Mouse (Mus musculus) kidney, adult 18-20 months (tissue): ENCODE measurements around the gene Gm17949.

Source experiments
- DNase-seq: peaks from one replicate; pipeline ENCODE4 v3.0.0; 2021

Gm17949 gene

DNA sequence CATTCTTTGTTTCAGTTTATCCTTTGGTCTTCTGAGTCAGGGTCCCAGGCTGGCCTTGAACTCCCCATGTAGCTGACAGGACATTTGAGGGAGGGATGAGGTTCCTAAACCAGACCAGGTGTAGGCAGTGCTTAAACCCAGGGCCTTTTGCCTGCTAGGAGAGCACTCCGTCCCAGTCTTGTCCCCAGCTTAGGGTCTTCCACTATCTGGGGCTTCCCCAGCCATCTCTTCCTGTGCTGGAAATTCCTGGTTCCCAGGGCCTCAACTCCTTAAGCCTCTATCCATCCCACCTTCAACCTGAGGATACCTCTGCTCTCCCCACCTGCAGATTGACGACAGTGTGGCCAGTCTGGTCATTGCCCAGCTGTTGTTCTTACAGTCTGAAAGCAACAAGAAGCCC, 20.3 kb upstream of the Gm17949 start:
- DNase-seq = no peak

DNA sequence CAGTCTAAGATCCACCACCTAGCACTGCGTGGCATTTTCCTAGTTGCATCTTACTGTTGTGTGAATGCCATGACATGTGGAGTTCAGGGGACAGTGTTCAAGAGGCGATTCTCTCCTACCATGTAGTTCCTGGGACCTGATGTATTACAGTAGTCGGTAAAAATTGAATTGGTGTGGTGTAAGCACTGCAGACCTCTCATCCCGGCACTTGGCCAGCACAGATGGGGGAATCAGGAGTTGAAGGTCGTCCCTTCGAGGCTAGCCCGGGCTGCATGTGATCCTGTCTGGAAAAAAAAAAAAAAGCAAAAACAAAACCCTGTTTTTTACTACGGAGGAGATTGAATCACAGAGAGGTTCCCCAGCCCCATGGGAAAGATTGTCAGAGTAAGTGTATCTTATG, 16.2 kb upstream of the Gm17949 start:
- DNase-seq = no peak

DNA sequence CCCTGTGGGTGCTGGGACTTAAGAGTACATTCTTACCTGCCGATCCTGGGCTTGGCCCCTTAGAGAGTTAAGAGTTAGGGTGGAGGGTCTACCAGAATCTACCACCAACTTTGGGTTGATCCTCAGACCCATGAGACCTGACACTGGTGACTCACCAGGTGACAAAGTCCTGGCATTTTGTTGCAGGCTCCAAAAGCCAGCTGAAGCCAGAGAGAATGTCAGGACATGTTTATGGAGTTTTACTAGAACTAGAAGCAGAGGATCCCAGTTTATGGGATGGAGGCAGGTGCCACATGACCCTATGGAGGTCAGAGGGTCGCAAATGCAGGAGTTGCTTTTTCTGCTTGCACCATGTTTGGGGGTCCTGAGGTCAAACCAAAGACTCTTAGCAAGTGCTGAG, 14.8 kb upstream of the Gm17949 start:
- DNase-seq = no peak

DNA sequence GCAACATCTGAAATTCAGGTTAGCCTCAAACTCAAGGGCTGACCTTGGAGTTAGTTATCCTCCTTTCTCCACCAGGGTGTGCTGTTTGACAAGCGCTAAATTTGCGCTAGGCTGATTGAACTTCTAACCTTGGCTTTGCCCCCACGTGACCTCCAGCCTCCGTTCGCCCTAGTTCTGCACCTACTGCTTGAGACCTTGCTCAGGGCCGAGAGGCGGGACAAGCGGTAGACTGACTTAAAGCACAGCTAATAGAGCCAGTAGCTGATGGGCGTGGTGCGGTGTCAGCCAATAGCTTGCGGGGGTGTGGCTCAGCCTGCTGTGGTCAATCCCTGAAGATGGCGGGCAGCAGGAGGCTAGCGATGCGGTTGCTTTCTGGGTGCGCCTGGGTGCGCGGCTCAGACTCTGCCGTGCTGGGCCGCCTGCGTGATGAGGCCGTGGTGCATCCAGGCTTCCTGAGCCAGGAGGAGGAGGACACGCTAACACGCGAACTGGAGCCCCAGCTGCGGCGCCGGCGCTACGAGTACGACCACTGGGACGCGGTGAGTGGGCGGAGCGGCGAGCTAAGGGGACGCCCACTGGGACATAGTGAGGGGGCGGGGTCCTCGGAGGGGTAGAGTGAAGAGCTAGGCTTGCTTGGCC, 14.1 kb upstream of the Gm17949 start, which contains the start of gene Alkbh7:
Gene Alkbh7 (plus strand): TSS at position 311 of the 639 bp plus-strand sequence.
- peak; percentile 96 for DNase-seq

DNA sequence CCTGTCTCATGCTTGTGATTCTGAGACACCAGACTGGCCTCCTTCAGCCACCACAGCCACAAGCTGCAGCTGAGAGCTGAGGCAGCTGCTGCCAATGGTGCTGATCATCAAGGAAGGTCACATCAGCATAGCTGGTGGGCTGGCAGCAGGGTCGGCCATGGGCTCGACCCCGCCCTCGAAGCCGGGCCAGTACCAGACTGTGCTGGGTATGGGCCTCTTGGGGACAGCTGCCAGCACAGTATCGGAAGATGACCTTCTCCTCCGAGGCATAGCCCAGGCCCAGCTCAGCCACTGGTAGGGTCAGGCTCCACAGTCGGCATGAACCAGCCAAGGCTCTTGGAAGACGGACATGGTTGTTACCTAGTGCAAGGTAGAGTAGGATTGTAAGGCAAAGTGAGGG, 11.9 kb upstream of the Gm17949 start:
- DNase-seq = no peak

DNA sequence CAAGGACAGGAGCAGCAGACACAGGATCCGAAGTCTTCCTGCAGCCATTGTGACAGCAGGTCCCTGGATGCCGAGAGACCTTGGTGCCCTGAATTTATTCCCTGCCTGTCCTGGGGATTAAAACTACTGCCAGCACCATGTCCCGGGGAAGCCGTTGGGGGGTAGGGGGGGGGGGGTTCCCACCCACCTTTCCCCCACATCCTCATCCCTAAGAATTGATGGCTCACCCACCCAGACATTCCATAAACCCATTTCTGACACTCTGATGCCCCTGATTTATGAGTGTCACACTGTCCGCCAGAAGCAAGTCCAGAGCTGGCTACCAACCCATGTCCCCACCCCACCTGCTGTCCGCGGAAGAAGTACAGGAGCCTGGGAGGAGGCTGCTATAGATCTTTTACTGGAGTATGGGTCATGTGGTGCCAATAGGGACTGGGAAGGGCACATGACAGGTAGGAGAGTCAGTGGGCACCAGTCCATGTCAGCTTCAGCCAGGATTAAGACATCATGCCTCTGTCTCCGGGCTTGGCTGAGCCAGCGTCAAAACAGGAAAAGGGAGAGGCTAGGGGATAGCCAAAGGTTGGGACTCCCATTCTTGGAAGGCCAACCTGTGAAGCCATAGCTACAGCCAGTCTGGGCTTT, 11.2 kb upstream of the Gm17949 start, which contains the start of gene Pspn:
Gene Pspn (minus strand): TSS at position 51 of the 642 bp plus-strand sequence.
- DNase-seq = no peak

DNA sequence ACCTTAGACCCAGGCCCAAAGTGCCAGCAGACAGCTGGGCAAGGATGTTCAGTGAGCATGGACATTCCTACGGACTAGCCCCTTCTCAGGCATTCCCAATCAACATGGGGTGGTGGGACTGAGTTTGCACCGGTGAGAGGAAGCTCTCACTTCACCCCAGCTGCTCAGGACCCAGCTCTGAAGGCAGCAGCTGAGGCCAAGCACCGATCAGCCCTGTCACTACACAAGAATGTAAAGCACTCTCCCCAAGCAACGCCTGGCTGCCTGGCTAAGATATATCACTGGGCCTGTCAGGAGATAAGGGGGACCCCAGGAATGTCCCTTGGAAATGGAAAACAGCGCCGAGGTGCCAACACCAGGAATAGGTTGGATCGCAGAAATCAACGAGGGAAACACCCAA, 10.0 kb upstream of the Gm17949 start:
- DNase-seq = no peak

DNA sequence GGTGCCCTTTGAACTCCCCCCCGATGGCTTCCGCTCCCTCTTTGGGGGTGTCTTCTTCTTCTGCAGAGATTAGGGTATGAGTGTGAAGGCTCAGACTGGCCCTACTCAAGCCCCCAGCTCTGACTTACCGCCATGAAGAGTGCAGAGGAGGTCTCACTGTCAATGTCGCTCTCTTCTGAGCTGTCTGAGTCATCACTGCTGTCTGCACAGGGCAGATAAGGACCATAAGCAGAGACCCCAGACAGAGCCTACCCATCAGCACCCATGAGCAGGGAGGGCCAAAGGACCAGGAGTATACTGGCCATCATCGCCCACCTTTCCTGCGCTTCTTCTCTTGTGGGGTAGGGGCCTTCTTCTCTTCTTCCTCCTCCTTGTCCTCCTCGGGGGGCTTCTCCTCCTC, 7.3 kb upstream of the Gm17949 start:
- DNase-seq = no peak

DNA sequence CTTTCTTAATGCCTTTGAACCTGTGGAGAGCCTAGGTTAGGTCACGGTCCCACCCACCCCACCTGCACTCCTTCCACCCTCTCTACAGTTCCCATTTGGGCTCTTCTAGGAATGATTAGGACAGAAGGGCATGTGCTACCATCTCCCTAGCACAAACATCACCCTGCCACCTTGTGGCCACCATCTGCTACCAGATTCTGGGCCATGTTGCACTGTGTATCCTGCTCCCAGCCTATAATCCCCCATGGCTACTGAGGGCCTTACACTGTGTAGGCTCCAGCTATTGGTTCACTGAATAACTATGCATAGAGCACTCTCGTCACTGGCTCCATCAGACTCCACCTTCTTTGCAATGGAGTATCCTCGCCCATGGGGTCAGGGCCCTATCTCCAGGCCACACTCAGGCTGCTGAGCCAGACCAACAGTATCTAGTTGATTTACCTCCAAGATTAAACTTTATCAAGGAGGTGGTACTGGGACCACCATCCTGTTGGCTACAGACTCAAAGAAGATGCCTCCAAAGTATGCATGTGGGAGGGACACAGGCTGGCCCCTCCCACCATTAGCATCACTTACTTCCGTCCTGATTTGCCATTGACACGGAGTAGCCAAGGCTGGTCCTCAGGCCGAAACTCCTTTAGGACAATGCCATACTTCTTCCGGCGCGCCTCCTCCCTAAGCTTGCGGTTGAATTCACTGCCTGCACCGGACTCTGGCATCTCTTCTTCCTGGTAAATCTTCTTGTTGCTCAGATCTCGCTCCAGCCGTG, 3.9 kb upstream of the Gm17949 start:
- DNase-seq = no peak

DNA sequence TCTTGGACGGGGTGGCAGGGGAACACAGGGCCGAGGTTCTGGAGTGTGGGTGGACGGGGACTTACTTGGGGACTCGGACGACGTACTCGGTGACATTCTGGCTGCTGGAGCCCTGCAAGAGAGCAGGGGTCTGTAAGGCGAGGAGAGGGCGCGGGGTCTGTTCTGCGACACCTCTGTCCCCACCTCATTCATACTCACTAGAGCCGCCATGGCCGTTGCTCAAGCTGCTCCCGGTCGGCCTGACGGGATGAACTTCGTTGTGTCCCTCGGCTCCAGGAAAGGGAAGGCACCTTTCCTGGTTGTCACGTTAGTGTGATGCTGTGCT, 396 bp upstream of the Gm17949 start:
- DNase-seq = no peak

DNA sequence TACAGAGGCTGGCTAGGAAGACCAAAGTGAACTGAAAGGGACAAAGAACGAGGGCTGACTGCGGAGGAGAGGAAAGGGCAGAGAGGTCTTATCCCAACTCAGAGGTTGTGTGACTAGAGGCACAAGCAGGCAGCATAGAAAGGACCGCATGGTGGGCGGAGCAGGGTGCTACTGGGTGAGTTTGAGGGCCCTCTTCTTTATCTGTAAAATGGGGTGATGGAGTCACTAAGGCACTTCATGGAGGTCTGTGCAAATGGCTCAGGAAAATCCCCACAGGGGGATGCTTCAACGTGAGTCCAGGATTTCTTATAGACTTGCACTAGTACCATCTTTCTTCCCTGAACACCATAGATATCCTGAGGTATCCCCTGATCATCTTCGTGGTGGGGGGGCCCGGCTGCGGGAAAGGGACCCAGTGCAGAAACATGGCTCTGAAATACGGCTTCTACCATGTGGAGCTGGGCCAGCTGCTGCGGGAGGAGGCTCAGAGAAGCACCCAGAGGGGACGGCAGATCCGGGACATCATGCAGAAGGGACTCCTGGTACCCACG, 1.1 kb downstream of the Gm17949 start:
- DNase-seq = no peak

DNA sequence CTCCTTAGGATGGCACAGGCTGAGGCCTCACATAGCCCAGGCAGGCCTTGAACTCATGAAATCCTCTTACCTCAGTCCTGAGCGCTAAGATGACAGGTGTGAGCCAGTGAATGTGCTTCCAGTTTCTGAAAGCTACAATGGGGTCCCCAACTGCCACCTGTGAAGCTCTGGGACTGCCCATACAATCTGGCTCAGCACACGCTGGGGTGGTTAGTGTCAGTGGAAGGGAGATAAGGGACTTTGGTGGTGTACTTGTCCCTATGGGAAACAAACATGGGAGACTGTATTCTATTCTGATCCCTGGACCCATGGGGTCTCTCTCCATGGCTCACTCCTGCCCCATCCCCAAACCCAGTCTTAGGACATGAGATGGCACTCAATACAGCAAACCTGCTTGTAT, 8.4 kb downstream of the Gm17949 start:
- no peak for DNase-seq

DNA sequence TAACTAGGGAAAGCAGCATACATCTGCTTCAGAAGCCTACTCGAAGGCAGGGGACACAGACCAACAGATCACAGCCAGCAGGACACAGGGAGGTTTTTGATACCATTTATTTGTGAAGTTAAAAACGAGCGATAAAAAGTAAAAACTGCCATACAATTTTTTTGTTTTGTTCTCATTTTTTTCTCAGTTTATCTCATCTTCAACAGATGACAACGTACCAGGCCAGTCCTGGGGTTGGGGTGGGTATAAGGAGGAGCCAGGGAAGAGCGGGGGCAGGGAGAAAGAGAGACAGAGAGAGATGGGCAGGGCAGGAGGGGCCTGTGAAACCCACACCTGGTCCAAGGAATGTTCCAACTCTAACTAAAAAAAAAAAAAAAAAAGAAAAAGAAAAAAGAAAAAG, 9.7 kb downstream of the Gm17949 start:
- DNase-seq = no peak

DNA sequence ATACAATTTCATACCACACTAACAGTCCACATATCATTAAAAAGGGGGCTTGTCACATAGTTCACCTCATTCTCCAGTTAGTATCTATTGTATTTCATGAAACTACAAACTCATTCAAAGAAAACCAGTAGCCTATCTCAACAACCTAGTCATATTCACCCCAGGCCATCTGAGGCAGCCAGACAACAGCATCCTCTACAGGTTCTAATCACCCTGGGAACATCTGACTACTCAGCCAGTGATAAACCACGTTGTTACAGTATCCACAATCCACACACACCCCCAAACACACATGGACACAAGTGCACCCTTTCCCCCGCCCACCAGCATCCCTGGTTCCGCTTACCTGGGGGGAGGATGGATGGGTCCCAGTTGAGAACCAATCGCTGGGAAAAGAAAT, 16.2 kb downstream of the Gm17949 start:
- no peak for DNase-seq

DNA sequence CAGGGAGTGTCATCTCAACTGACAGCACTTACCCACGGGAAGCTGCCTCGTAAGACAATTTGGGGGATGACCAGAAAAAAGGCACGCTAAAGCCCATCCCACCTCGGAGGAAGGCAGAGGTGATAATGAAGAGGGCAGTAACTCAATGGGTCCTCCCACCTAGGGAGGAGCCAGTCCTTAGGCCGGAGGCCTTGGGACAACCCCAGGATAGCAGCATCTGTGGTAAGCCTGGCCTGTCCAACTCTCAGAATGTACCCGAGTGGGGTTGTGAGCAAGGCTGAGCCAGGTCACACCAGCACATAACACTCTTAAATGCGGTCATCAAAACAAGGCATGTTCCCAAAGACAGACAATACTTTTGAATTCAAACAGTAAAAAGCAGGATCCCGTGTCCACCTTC, 18.4 kb downstream of the Gm17949 start:
- DNase-seq = peak; percentile 18

DNA sequence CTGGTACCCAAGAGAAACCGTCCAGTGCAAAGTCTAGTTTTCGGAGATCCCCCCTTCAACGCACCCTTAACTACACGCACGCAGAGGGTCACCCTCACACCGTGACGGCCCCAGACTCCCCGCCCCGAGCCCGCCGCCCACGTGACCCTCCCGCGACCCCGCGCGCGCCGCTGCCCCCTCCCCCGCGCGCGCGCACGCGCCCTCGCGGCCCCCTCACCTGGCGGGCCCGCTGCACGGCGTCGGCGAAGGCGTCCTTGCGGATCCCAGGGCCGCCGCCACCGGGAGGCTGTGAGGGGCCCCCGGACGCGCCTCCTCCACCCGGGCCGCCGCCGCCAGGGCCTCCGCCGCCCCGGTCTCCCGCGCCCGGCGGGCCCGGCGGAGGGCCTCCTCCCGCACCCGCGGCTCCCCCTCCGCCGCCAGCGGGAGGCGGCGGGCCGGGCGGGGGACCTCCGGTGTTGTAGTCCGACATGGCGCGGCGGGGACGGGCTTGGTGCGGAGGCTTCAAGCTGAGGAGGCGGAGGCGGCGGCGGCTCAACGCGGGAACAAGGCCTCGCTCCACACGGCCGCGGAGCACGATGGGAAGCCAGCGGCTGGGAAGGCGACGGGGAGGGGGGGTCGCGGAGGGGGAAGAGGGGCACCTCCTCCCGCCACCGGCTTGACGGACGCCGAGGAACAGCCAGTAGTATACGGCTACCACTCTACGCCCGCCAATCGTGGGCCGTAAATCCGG, 19.8 kb downstream of the Gm17949 start, which contains the start of gene Khsrp:
Gene Khsrp (minus strand): TSS at position 592 of the 730 bp plus-strand sequence.
- DNase-seq = no peak

DNA sequence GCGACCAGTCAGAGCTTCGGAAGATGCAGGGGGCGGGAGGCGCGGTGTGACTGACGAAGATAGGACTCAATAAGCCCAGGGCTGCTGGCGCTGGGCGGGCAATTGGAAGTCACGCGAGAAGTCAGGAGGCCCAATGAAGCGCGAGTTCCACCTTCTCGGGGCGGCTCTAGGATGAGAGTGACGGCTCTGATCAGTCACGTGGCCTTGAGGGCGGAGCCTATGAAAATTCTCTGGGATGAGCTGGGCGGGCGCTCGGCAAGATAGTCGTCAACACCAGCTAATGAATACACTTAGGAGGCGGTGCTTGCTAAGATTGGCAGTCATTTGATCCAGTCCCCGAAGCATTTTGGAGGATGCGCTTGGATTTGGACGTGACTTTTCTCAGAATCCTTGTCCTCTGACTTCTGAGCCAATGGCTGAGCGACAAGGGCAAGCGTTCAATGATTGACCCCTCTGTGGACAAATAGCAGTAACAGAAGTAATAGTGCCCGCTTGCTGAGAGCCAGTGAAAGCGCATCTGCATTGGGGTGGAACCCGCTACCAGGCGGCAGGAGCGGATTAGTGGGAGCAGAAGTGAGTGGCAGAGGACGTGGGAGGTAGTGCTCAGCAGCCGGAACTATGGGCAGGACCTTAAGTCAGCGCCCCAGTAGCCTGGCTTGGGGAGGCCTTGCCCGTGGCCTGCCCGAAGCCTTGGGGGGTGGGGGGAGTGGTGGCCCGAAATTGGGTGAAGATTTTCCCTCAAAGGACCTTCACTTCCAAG, 20.6 kb downstream of the Gm17949 start:
- DNase-seq = peak; percentile 100

DNA sequence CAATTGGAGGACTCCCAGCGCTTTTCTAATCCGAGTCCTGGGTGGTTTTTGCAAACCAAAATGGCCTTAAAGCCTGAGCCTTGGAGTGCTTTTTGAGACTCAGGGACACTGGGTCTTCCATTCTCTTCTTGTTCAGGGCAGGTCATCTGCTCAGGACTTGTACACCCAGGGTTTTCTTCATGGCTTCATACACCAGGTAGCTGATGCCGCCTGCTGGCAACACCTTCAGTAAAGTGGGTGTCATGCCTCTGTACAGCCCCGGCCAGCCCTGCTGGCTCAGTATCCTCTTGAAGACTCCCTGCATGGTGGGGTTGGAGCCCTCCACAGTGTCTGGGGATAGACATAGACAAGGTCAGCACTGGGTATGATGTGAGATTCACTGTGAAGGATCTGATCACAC, 21.6 kb downstream of the Gm17949 start:
- no peak for DNase-seq

DNA sequence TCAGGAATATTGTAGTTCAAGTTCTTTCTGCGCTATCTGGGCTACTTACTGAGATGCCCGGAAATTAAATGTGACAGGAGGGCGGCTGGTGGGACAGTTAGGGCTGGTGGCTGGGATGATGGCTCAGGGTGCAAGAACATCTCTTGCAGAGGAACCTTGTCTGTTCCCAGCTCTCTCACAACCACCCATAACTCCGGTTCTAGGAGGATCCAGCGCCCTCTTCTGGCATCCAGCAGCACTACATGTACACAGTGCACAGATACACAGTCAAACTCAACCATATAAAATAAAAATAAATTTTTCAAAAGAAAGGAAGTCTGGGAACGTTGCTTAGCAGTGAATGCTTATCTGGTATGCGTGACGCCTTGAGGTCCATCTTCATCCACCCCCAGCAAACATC, 27.7 kb downstream of the Gm17949 start:
- DNase-seq = no peak

DNA sequence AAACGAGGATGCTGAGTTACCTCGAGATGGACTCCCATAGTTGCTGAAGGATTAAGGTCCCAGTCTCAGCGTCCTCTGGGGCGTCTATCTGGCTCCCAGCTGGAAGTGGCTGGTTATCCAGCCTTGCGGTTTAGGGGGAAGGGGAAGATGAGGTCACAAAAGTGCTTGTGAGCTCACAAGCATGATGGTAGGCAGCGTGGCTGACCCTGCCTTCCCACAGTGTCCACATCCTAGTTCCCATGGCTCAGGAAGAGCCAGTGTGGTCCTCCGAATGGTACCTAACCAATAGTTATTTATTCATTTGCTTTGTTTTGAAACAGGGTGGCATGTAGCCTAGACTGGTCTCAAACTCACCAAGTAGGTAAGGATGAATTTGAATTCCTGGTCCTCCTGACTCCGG, 30.3 kb downstream of the Gm17949 start, which contains the start of gene Slc25a41:
Gene Slc25a41 (minus strand): TSS at position 101 of the 400 bp plus-strand sequence.
- DNase-seq = no peak

DNA sequence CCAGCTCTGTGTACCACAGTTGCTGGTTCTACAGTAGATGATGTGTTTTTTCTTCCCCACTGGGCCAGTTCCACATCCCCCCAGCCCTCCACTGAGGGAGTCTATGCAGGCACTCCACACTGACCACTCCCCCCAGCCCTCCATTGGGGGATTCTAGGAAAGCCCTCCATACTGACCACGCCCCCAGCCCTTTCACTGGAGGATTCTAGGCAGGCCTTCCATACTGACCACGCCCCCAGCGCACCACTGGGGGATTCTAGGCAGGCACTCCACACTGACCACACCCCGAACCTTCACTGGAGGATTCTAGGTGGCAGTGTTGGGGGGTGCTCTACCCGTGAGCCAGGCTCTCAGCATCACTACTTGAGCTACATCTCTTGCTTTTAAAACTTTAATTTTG, 36.1 kb downstream of the Gm17949 start:
- DNase-seq = no peak

DNA sequence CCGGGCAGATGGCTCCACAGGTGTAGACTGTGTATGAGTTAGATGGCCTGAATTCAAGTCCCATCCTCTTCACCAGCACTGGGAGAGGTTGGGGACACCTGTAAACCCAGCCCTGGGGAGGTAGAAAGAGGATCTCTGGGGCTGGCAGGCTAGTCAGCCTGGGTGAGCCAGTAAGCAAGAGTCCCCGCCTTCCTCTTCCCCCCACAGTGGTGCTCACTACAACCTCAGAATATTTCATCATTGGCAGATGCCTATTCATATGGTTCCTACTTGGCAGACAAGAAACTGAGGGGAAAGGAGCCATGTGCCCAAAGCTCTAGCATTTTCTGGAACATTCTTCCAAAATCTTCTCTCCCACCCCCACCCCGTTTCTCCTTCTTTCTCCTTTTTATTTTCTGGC, 37.5 kb downstream of the Gm17949 start:
- no peak for DNase-seq
